Mouse (Mus musculus) liver, adult 2 months (tissue): Measurements from ENCODE around the gene Add3.

Experiments
- CTCF ChIP-seq: fragments of 200-500 bp; IDR thresholded peaks from 2 replicates; pipeline ENCODE4 v1.5.1; 2011; ENCODE audit warnings: low read depth, low read length, control low read depth
- POLR2A ChIP-seq: fragments of 200-500 bp; IDR thresholded peaks from 2 replicates; pipeline ENCODE4 v1.6.1; 2011; ENCODE audit warnings: low read length, control low read depth; ENCODE audit not compliant: insufficient read depth; ENCODE audit errors: extremely low read depth

DNA sequence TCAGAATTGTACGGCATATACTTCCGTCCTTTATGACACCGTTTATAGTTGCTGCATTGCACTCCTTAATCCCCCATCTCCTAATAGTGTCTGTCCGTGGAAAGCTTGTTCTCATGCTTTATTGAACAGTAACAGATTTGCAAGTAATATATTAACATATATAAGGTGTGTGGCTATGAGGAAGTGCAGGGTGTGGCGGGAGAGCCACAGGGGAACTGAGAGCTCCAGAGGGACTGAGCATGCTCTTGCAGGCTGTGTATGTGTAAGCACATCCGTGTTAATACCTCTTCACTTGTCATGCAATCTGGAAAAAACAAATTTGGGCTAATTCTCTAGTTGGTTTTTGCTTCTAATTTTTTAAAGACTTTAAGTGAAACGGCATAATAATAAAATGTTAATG, 68.6 kb downstream of the Add3 start:
- no peak for TF ChIP-seq CTCF
- TF ChIP-seq POLR2A, result no peak
